Mouse (Mus musculus) left cerebral cortex, postnatal 25 days (tissue): ENCODE measurements around the gene Tcaim. TPM values are rescaled to one million over a fixed set of nuclear protein-coding genes. Genes with fewer than 3 reads are reported as not detected.

Experiments
- DNase-seq, 2 experiments: peaks; one replicate each; pipeline ENCODE4 v3.0.0; 2022; ENCODE audit warnings: low spot score in 2 of 2, mixed read lengths in 1 of 2
- intact Hi-C: fragments of 180-260 bp; cut with DNase I; formaldehyde crosslinking; loops from one replicate; pipeline ENCODE4 v1.15.1; 2025
- total RNA-seq, 2 experiments: library from RNA; stranded (reverse); gene quantifications; 2 replicates each; pipeline ENCODE4 v1.2.3; 2021

Tcaim gene
- 10 to 100 TPM; 17.0 to 19.7 TPM for total RNA-seq

GRCm38 (mm10) chr9:122805053-122805844 is at the start of gene Tcaim:
Gene Tcaim, plus strand, starts transcription at chr9:122805539.
- intact Hi-C loops: loop anchor here (5.0 kb wide), 1 partner anchor 68 kb away; no protein-coding TSS in a partner anchor
- DNase-seq: peak; percentile 93 to 95

- no peak for DNase-seq
- intact Hi-C loops: no loop called here
Observed at GRCm38 (mm10) chr9:122757614-122758013, 47.7 kb upstream of the Tcaim start.

GRCm38 (mm10) chr9:122760111-122760510 is 45.2 kb upstream of the Tcaim start:
- intact Hi-C loops: no loop called here

GRCm38 (mm10) chr9:122785231-122785630 is 20.1 kb upstream of the Tcaim start:
- intact Hi-C loops: no loop called here
- no peak for DNase-seq

More at GRCm38 (mm10) chr9:122760111-122760510, 45.2 kb upstream of the Tcaim start:
- DNase-seq: peak; percentile 4 to 49

GRCm38 (mm10) chr9:122786534-122786933 is 18.8 kb upstream of the Tcaim start:
- intact Hi-C loops: no loop called here

GRCm38 (mm10) chr9:122805845-122806341 is 554 bp downstream of the Tcaim start:
- intact Hi-C loops: loop anchor here (5.0 kb wide), 1 partner anchor 69 kb away; no protein-coding TSS in a partner anchor
- no peak for DNase-seq

More at GRCm38 (mm10) chr9:122786534-122786933, 18.8 kb upstream of the Tcaim start:
- DNase-seq: no peak

GRCm38 (mm10) chr9:122807186-122807585 is 1.8 kb downstream of the Tcaim start:
- intact Hi-C loops: loop anchor here (5.0 kb wide), 1 partner anchor 70 kb away; no protein-coding TSS in a partner anchor
- no peak for DNase-seq

- no peak for DNase-seq
- intact Hi-C loops: no loop called here
Observed at GRCm38 (mm10) chr9:122810212-122810611, 4.9 kb downstream of the Tcaim start.

GRCm38 (mm10) chr9:122812386-122812785 is 7.0 kb downstream of the Tcaim start:
- no peak for DNase-seq
- intact Hi-C loops: no loop called here

GRCm38 (mm10) chr9:122814775-122815174 is 9.4 kb downstream of the Tcaim start:
- intact Hi-C loops: no loop called here
- no peak for DNase-seq

GRCm38 (mm10) chr9:122815239-122815851 is 10.0 kb downstream of the Tcaim start:
- intact Hi-C loops: no loop called here
- DNase-seq: no peak

GRCm38 (mm10) chr9:122823374-122824017 is 18.2 kb downstream of the Tcaim start:
- intact Hi-C loops: no loop called here
- no peak for DNase-seq

GRCm38 (mm10) chr9:122826743-122827142 is 21.4 kb downstream of the Tcaim start:
- intact Hi-C loops: no loop called here
- no peak for DNase-seq

- intact Hi-C loops: no loop called here
- DNase-seq: no peak
Observed at GRCm38 (mm10) chr9:122829826-122830380, 24.6 kb downstream of the Tcaim start.

- intact Hi-C loops: no loop called here
- no peak for DNase-seq
Observed at GRCm38 (mm10) chr9:122836126-122836525, 30.8 kb downstream of the Tcaim start.

GRCm38 (mm10) chr9:122836790-122837189 is 31.5 kb downstream of the Tcaim start:
- peak; percentile 52 to 65 for DNase-seq
- intact Hi-C loops: no loop called here

GRCm38 (mm10) chr9:122837216-122837615 is 31.9 kb downstream of the Tcaim start:
- intact Hi-C loops: no loop called here
- no peak for DNase-seq

- DNase-seq: no peak
- intact Hi-C loops: no loop called here
Observed at GRCm38 (mm10) chr9:122837680-122838079, 32.3 kb downstream of the Tcaim start.

- intact Hi-C loops: no loop called here
- DNase-seq: no peak
Observed at GRCm38 (mm10) chr9:122843760-122844159, 38.4 kb downstream of the Tcaim start, which contains the start of gene Gm35549. Gene Gm35549, minus strand, starts transcription at chr9:122844035.

GRCm38 (mm10) chr9:122845621-122846020 is 40.3 kb downstream of the Tcaim start:
- no peak for DNase-seq
- intact Hi-C loops: no loop called here
